Mouse (Mus musculus) heart, adult 9 months (tissue): ENCODE data around the gene Pnpo.

ENCODE experiments used
- DNase-seq, 2 experiments: peaks; one replicate each; pipeline ENCODE4 v3.0.0; 2022; ENCODE audit warnings: low spot score in 2 of 2

Gene Pnpo

DNA sequence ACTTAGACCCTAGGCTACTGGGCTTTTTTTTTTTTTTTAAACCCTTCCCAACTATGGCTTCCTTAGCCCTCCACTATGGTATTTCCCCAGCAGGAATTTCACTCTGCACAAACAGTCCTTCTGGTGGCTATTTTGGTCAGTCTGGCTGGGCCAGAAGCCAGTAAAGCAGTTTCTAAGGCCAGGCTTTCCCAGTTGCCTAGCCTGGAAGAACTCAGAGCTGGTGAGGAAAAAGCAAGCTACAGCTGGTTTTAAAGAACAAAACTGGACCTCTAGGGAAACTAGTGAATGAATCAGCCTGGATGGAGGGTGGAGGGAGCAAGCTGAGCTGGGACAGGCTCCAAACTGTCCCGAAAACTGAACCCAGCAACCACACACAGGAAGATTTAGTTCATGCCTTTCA is 26.0 kb upstream of the Pnpo start:
- DNase-seq: peak; percentile 91 to 92

DNA sequence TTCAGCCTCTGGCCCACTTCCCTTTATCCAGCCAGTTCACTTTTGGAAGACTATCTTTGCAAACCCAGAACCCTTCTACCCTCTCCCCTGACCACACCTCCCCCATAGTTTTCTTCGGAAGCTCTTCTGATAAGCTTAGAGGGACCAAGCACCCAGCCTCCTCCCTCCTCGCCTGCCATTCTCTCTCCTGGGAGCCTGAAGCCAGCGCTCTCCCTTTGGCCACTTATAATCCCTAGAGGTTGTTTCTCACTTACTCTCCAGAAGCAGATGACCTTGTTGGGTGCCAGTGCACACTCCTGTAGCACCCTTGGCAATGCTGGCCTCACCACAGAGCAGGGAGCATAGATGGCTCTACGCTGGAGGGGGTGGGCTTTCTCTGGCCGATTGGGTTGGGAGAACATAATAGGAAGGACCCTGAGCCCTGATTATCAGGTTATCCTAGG is 25.5 kb upstream of the Pnpo start:
- DNase-seq: peak in 1 of 2 experiments; percentile 63

DNA sequence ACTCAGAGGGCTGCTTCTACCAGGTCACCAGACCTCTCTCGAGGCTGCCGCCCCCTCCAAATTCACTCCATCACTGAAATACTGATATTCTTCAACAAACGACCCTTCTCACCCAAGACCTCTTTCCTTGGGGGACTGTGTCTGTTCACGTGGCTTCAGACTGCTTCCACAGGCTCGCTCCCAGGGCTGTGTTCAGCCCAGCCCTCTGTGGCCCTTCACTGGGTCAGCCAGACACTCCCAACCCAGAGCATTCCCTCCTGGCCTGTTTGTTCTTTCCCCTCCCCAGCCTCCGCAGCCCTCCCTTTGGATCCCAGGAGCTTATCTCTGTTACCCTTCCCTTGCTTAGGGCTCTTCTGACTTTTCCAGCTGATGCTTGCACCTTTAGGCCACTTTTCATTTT is 24.7 kb upstream of the Pnpo start:
- DNase-seq: peak; percentile 54 to 56

DNA sequence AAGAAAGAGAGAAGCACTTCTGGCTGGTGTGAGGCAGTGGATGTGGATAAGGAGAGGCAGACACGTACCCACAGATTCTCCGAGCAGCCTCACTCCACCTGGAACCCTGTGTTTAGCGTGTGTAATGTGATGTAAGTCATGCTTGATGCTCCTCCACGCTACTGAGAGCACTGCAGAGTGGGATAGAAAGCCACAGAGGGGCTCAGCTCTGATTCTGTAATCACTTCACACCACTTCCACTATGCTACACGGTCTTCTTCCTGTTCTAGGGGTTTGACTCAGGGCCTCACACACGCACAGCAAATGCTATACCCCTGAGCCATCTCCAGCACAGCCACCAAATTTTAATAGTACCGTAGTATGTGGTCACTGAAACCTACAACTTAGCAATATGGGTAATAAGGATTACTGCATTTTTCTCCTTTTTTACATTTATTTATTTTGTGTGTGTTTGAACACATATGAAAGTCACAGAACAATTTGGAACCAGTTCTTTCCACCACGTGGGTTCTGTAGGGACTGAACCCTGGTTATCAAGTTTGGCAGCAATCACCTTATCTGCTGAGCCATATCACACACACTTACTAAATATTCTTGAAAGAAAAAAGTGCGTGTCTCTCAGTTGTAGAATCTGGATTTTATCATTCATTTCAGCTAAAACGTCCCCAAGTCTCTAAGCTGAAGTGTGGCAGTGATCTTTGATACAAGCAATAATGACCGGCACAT is 23.9 kb upstream of the Pnpo start:
- no peak for DNase-seq

DNA sequence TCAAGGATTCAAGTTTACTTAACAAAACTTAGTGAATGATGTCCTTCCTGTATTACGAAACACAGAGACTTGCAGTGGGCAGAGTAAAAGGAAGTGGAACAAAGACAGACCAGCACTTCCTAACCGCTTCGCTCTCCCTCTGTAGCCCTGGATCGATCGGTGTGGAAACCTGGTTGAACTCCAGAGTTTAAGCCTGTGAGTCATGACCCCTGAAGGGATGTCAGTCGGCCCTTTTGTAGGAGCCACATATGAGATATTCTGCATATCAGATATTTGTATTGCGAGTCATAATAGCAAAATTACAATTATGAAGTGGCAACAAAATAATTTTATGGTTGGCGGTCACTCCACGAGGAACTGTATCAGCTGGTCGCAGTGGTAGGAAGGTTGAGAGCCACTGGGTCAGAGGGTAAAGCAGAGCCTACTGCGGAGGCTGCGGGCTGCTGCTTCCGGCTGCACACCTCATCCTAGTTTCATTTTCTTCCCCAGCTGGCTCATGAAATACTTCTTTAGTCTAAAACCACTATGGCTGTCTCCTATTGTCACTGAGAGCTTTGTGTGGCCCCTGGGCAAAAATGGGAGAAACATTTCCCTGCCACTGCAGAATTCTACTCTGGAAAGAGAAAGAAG is 23.2 kb upstream of the Pnpo start:
- peak; percentile 57 to 58 for DNase-seq

DNA sequence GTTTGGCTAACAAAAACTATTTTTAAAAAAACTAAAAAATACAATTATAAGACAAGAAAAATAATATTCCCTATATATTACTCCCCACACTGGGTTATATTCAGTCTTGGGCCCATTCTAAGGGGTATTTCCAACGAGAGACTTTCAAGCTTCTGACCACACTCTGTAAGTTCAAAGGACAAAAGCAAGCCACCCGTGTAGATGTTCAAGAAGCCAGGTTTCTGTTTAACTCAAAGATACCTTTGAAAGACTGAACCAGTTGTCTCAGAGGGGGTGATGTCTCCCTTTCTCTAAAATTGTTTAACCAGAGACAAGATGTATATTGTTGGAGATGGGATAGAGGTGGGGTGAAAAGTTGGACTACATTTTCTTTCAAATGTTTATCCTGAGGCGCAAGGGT is 22.4 kb upstream of the Pnpo start:
- DNase-seq: no peak

DNA sequence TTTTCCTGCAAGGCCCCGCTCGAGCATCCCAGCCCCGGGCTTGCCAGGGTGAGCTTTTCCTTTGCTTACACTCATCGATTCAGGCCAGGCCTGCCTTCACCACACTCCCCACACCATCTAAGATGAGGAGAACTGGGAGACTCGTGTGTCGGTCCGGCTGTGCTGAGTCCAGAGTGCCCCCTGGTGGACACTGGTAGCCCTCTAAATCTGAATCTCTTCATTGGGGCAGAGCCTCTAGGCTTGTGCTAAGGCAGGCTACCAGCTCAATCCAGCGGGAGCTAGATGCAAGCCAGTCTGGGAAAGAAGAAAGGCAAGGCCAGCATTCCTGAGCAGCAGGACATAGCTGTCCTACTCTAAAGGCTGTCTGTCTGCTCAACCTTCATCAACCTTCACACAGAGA is 19.8 kb upstream of the Pnpo start:
- DNase-seq: peak; percentile 69 to 87

DNA sequence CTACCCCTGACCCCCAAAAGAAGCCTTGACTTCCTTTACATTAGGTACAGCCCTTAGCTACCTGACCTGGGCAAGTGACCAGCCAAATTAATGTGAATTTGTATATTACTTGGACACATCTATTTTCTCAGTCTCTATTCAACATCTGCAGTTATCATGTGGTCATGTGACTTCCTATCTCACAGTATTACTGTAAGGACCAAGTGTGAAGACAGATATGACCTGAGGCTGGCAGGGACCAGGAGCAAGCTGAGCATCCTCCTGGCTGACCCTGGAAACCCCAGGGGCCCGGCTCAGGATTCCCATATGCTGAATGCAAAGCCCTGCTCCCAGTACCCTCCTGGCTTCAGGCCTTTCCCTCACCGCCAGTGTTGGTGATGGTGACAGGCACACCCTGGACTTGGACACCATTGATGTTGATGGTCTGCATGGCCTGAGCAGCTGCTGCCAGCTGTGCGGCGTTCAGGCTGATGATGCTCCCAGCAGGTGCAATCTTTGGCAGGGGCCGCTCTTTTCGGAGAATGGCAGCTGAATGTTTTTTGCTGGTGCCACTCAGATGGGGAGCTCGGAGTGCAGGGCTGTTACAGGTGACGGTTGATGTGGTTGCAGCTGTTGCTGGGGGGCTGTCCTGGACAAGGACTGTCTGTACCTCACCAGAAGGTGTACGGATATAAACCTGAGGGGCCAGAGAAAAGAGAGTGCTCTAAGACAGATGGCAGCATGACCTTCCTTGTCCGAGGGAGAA is 13.4 kb upstream of the Pnpo start:
- DNase-seq: no peak

DNA sequence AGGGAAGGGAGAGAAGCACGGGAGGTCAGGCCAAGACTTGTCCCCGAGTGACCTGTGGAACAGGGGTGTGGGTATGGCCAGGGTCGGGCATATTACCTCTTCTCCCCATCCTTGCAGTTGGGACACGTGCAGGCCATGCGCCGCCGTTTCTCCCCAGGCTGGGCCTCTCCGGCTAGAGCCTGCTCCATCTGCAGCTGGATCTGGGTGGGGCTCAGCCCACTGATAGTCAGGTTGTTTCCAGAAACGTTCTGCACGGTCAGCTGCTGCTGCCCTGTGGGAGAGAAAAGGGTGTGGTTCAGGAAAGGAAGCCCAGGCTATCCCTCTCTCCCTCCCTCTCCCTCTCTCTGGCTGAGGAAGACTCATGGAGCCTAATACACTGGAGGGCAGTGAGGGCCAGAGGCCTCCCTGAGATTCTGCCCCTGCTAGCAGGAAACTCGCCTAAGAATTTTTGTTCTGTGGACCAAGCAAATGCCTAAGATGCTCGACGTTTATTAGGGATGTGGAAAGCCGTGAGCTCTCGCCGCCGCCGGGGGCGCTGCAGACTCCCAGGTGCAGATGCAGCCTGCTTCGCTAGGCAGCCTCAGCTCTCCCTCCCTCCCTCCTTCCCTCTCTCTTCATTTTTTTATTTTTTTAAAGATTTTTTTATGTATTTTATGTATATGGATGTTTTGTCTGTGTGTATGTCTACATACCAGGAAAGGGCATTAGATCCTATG is 12.4 kb upstream of the Pnpo start:
- peak in 1 of 2 experiments; percentile 20 for DNase-seq

DNA sequence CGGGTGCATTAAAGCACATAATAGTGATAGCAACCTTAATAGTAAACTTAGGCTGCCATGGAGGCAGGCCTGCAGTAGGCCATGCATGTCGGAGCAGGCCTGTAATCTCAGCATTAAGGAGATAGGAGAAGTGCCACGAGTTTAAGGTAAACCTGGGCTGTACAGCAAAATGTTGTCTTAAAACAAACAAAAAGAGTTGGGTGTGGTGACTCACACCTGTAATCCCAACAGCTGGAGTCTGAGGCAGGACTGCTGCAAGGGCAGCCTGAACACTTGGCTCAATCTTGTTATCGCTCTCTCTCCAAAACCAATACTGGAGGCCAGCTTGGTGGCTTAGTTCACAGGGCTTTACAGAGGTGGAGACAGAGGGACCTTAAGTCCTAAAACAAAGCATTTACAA is 11.3 kb upstream of the Pnpo start:
- no peak for DNase-seq

DNA sequence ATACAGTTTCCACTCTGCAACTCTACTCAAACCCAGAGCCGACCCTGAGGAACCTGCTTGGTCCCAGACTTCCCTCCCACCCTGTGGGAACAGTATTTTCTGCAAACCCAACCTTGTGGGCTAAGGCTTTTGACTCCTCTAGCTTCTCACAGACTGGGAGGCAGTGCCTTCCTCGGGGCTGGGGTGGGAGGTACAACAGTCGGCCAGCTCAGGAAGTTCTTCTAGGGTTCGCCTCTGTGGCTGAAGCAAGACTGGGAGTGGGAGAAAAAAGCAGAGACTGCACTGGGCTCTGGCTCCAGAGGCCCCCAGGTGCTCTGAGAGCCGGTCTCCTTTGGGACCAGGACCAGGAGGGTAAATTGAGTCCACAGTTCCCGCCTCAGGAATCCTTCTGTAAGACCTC is 9.1 kb upstream of the Pnpo start:
- no peak for DNase-seq

DNA sequence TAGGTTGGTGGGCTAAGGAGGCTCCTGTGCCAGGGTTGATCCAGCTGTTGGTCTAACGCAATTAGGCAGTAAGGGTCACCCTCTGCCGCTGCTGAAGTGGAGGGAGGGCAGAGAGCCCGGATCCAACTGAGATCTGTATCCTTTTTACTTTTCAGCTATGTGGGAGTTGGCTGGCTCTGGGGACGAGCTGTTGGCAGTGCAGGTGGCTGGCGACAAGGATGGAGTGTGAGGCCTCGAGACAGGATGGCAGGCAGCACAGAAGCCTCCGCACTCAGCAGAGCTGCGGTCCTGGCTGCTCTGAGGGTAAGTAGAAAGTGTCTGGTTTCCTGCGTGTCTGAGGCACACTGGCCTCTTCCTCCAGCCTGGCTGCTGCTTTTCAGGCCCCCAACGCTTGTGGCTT is 8.6 kb upstream of the Pnpo start:
- DNase-seq: no peak

DNA sequence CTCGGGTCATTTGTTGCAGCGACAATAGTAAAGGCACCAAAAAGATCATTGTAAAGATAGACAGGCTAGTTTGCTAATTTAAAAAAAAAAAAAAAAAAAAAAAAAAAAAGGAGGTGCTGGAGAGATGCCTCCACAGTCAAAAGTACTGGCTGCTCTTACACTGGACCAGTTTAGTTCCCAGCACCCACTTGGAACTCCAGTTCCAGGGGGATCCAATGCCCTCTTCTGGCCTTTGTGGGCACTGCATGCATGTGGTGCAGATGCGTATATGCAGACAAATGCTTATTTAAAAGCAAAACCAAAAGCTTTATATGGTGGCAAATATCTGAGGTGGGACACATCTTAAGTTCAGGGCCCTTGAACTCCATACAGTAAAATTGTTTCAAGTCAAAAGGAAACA is 7.0 kb upstream of the Pnpo start:
- DNase-seq: no peak

DNA sequence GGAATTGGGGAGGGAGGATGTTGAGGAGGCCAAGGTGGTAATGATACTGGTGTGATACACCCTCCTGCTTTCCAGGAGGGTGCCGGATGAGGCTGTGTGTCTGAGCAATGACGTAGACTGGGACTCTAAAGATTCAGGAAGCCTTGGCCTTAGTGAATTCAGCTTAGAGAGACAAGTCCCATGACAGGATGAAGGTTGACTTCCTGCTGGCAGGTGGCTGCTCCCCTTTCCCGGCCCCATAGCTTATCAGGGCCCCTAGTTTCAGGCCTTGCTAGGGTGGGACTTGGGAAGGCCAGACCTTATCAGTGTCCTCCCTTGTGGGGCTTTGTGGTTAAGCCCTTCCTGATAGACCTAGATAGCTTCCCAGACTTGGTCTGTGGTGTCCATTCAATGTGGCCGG is 4.1 kb upstream of the Pnpo start:
- no peak for DNase-seq

DNA sequence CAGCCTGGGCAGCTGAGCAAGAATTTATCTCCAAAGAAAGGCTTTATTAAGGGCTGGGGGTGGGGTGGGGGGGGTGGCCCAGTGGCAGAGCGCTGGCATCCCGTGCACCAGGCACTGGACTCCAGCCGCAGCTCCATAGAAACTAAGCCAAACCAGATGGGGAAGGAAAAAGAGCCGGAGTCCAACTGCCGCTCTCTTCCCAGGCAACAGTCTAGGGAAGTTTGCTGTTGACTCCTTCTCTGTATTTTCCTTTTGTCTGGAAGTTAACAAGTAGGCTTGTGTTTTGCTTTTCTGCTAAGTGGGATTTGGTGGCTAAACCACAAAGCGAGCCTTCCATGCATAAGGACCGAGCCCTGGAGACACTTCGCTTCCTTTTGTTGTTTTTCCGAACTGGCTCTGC is 2.7 kb upstream of the Pnpo start:
- no peak for DNase-seq

DNA sequence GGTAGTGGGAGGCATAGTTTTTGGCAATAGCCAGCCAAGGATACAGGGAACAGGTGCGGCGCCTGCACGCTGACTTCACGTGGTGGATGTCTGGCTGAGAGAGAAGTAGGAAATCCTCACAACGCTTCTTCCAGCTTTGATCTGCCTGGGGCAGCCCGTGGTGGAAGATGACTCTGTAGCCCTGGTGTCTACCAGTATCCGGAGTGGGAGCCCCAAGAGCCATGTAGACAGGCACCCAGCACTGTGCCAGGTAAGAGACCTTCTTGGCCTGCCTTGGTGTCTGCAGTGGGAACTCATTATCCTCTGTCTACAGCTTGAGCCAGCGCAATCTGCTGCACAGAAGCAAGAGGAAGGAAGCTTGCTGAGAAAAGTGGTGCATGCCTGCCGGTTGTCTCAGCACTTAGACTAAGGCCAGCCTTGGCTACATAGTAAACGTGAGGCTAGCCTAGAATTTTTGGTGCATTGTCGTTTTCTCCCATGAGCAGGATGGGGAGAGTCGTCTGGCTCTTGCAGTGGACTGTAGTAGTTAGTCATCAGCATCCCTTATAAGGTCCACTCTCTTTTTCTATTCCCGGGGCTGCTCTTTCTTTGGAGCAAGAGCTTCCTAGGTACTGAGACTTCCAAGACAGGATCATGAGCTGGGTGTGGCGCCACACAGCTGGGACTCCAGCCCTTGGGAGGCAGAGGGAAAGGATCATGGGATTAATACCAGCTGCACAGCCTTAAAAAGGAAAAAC is 1.2 kb upstream of the Pnpo start:
- DNase-seq: no peak

DNA sequence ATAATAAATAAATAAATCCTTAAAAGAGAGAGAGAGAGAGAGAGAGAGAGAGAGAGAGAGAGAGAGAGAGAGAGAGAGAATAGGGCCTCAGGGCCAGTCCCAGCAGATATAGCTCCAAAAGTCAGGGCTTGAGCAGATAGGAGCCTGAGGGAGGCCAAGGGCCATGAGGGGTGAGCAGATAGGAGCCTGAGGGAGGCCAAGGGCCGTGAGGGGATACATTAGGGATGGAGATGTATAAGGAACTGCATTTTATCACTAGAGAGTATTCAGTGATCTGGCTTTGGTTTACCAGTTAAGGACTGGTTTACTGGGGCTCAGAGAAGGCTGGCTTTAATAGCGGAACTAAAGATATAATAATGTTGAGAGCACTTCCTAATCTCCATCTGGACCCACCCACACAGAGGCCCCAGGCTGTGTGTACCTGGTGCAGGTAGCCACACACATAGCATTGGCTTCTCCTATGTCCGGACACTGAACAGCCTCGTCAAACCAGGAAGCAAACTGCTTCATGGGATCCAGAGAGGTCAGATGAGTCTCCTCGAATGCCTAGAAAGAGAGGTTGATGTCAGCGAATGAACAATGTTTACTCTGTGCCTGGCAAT is 1.7 kb downstream of the Pnpo start:
- DNase-seq: no peak

DNA sequence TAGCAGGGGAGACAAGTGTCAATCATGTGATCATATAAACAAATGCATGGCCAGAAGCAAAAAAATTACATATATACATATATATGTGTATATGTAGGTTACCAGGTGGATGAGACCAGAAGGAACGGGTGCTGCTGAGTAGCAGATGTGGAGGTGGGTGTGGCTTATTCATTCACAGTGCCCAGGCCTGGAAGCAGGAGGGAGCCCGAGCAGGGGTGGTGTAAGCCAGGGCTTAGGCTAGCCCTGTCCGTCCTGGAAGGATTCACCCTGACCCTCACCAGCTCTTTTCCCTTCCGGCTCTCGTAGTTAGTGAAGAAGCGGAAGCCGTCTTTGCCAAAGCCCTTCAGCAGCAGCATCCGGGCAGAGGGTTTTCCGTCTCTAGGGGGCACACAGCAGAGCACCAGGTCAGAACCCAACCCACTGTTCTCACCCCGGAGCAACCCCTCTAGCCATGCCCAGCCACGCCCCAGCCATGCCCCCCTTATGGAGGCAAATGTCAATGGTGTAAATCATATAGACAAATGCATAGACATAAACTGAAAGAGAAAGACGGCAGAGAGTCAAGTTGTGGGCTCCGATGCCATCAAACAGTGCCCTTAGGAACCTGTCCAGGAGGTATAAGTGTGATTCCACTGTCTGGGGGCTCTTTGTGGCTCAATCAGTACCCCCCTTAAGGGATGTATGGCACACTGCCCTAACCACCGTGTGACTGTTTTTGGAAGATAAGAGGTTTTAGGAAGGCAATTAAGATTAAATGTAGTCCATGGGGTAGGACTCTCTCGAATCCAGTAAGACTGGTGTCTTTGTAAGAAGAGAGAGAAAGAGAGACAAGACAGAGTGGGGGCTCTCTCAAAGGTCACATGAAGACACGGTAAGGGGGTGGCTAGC is 3.0 kb downstream of the Pnpo start:
- no peak for DNase-seq

DNA sequence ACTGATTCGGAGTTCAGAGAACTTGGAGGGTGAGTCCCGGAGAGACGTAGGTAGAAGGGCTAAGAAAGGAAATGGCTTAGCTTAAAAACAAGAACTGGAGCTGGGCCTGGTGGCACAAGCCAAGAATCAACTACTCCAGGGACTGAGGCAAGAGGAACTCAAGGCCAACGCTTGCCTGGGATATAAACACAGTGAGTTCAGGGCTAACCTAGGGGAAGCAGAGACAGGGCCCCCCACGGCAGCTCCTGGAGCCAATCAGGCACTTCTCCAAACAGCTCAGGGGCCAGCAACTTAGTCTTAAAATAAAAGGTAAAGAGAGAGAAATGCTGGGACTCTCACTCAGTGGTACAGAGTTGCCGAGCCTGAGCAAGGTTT is 5.4 kb downstream of the Pnpo start:
- no peak for DNase-seq
